Mouse (Mus musculus) hindlimb bud, embryonic 11.5 days (tissue): ENCODE data around the gene Usp2.

Experiments
- DNase-seq: peaks from one replicate; pipeline ENCODE4 v3.0.0-alpha.2; 2012; ENCODE audit warnings: low read depth, low spot score; ENCODE audit errors: extremely low spot score

Usp2 gene

DNA sequence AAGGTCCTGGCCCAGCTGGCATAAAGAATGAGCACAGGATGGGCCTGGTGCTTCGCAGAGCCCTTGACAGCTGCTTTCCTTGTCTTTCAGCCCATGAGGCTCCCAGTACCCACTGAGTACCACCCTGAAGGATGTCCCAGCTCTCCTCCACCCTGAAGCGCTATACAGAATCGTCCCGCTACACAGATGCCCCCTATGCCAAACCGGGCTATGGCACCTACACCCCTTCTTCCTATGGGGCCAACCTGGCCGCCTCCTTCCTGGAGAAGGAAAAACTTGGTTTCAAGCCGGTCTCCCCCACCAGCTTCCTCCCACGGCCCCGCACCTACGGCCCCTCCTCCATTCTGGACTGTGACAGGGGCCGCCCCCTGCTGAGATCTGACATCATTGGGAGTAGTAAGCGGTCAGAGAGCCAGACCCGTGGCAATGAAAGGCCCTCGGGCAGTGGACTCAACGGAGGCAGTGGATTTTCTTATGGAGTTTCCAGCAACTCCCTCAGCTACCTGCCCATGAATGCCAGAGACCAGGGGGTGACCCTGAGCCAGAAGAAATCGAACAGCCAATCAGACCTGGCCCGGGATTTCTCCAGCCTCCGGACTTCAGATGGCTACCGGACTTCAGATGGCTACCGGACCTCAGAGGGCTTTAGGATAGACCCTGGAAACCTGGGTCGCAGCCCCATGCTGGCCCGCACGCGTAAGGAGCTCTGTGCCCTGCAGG, 8.6 kb downstream of the Usp2 start:
- no peak for DNase-seq

DNA sequence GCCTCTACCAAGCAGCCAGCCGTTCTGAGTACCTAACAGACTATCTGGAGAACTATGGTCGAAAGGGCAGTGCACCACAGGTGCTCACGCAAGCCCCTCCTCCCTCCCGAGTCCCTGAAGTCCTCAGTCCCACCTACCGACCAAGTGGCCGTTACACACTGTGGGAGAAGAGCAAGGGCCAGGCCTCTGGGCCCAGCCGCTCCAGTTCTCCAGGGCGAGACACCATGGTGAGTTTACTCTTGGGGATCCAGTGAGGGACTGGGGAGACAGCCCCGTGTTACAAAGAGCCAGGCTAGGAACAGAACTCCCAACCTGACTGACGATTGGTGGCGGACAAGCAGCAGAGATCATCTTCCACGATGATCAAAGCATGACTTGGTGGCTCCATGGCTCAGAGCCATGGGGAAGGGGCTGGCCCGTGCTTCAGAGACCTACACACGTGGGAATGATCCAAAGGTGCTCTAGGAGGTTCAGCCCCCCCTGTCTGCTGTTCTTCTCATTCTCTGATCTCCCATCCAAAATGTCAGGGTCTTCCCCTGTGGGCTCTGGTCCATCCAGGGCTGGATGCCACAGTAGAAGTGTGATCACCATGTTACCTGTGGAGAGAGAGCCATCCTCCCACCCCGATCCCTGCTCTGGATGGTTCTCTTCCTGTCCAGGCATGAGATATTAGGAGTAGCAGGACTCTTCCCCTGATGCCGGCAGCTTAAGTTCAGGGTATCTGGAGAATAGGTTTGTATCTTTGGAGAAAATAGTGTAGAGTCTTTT, 9.4 kb downstream of the Usp2 start:
- no peak for DNase-seq

DNA sequence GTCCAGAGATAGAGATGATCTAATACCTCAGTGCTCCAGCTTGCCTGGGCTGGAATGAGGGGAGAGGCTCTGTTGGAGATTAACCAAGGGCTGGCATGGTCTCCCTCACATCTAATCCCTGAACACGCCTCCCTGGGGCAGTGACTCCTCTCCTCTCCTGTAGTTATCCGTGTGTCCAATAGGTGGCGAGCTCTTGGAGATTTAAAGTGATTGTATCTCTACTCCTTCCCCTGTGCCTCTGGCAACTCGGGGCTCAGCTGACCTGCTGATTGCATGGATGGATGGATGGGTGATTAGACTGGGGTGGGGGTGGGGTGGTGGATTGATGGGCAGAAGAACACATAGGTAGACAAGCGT, 9.9 kb downstream of the Usp2 start:
- no peak for DNase-seq

DNA sequence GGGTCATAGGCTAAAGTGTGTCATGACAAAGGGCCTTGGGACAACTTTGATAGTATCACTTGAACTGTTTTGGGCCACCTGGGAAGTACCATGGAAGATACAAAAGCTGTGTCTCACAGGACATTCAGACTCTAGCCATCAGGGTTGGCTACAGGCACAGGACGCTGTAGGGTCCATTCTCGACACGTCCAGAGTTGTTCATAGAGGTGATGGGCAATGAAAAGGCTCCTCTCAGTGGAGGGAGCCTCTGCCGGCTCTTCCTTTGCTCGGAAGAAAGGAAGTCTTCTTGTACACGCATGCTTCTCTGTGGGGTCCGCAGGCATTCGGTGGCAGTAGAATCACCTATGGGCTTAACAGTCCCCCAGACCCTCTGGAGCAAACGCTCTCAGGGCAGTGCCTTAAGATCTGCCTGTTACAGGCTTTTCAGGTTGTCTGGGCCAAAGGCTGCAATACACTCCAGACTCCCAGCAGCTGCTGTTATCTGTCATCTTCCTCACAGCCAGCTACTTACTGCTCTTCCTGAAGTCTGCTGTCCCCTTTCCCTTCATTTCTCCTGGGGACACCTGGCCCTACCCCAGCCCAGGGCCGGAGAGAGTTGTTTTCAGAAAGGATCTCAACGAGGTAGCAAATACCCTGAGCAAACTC, 10.6 kb downstream of the Usp2 start:
- DNase-seq = no peak

DNA sequence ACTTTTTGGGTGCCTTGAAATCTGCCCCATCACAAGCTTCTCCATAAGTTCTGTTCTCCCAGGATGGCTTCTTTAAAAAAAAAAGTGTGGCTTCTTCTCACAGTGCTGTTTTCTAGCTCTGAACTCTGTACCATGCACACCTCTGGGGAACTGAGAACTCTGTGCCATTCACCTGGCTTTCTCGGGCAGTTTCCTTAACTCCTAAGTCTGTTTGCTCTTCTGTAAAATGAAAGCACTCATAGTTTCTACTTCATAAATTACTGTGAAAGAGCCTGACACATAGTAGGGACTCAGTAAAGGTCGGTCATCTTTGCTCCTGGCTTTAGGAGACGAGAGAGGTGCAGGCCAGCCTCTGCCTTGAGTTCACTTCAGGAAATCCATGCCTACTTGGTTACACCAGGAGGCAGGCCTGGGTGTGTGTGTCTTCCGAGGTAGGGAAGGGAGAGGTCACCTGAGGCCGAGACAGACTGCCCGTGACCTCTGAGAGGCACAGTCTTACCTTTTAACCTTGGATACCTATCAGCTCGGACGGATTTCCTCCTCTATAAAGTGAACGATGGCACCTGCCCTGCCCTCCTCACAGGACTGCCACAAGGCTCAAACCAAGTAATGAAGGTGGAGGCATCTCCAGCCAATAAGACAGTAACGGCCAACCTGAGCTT, 11.4 kb downstream of the Usp2 start:
- no peak for DNase-seq

DNA sequence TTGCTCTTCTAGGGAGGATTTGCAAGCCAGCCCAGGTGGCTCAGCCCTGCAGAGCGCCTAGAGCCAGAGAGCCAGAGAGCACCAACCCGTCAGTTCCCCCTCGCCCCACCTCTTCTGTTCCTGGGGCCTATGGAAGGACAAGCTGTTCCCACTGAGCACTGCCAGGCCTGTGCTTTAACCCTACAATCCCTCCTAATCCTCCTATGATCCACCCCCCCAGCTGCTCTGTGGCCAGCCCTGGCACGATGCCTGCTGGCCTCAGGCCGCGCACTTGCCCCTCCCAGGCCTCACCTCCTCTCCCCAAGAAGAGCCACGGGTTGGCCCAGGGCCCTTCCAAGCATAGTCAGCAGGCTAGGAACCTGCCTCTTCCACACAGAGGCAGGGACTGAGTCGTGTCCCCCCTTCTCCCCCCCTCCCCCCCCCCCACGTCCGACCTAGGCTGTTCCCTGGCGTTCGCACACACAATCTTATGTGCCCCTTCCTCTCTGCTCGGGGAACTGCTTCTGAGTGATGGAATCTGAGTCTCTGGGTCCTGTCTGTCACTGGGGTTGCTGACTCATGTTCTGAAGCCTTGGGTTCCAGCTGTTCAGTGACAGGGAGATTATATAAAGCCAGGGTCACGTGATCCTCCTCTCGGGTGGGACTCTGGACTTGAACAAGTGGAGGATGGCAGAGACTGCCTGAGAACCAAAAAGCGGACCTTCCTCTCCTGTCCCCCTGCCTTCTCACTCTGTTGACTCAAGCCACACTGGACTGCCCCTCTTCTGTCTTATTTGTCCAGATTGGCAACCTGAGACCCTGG, 12.3 kb downstream of the Usp2 start:
- no peak for DNase-seq

DNA sequence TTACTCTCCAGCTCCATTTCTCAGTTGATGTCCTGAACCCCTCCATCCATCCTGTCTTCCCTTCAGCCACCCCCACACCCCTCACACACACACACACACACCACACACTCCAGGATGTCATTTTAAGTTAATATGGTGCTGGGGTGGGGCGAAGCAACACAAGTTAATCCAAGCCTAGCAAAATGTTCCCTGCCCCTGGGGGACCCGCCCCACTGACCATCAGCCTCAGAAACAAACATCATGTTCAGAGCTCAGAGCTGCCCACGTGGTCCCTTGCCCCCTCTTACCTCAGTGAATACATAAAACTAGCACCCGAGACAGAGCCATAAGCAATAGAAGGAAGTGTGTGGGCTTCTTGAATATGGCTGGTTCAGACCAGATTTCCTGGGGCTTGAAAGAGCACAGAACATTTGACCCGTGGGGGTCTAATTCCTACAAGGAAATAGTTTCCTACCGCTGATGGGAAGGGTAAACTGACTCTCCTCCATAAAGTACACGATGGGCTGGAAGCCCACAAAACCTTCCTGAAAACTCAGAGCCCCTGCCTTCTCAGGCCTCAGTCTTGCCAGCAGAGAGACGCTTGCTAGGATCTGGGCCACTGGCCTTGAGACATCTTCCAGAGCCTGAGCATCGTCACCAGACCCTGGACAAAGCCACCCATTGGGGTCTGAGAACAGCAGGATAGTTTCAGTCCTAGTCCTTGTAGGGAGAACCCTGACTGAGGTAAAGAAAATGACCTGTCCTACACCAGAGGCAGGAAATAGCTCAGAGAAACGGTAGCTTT, 13.4 kb downstream of the Usp2 start:
- no peak for DNase-seq

DNA sequence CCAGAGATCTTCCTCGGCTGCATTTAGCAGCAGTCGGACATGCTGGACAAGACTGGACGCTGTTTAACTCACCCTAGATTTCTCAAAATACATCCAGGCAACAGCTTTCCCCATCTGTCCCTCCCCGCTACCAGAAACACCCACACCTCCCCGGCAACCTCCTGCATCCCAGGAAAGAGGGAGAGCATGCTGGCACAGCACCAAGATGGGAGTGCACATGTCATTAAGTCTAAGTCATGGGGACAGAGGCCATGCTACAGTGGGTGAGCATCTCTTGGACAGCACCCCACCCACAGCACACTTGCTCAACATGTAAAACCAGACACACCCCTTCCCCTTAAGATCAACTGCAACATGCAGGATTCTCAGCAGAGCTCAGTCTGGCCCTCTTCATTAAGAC, 14.1 kb downstream of the Usp2 start:
- no peak for DNase-seq

DNA sequence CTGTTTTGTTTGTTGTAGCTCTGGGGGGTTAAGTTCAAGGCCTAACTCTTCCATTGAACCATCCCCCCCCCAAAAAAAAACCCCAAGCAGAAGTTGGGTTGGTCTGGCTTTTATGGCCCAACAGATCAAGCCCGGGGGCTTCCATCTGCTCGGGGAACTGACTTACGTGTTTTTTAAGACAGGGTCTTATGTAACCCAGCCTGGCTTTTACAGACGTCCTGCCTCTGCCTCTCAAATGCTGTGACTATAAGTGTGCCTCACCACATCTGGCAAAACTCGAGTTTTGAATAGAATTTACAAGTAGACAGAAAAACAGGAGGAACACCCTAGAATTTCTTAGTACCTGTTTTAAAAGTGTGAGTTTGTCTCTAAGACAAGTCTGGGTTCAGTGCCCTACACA, 14.8 kb downstream of the Usp2 start:
- no peak for DNase-seq

DNA sequence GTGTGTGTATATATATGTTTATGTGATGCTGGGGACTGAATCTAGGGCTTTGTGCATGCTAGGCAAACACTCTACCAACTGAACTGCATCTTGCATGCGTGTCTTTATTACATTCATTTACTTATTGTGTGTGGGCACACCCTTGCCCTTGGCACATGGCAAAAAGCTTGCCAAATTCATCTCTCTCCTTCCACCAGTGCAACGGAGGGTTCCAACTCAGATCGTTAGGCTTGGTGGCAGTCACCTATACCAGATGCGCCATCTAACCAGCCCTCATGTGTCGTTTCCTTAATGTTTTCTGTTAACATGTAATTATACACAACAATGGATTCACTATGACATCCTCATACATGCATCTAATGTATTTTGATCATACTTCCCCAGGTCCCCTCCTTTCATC, 15.4 kb downstream of the Usp2 start:
- no peak for DNase-seq

DNA sequence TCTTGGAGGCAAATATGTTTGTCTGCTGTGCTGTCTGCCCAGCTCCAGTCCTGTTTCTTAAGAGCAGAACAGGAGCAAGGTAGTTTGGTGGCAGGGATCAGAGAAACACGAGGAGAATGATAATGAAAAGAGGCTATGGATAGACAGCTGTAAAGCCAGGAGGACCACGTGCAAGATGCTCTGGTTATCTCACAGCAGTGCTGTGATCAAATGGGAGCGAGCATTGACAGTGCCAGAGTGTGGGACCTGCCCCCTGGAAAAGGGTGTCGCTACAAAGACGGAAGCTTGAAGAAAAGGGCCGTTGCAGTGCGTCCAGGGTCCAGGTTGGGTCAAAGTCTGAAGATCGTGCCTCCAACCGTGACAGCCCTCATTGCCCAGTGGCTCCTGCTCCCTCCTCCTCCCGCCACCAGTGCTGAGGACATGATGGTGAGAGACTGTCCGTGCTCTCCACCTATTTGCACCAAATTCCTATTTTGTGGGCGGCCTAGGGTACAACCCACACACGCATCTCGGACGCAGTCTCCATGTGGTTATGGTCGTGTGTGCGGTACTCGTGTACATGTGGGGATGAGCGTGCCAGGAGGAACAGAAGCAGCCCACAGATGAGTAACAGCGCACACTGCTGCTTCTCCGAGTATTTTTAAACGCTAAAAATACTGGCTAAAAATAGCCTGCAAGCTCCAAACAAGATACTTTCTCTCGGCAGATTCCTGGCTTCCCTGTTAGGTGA, 16.7 kb downstream of the Usp2 start:
- DNase-seq = no peak

DNA sequence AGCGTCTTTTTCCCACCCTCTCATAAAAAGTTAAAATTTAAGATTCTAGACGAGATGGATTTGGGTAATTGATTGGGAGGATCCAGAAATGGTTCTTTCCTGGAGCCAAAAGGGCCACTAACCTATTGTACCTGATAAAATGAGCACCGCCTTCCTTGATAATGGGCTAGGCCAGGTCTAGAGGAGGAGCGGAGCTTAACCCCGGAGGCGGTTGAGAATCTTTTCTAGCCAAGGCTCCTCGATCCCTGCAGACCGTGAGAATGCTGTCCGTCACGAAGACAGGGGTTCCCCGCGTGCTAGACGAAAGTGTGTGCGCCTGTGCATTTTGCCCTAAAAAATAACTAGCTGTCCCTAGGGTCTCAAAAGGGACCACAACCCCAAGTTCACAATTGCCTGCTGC, 17.4 kb downstream of the Usp2 start:
- no peak for DNase-seq

DNA sequence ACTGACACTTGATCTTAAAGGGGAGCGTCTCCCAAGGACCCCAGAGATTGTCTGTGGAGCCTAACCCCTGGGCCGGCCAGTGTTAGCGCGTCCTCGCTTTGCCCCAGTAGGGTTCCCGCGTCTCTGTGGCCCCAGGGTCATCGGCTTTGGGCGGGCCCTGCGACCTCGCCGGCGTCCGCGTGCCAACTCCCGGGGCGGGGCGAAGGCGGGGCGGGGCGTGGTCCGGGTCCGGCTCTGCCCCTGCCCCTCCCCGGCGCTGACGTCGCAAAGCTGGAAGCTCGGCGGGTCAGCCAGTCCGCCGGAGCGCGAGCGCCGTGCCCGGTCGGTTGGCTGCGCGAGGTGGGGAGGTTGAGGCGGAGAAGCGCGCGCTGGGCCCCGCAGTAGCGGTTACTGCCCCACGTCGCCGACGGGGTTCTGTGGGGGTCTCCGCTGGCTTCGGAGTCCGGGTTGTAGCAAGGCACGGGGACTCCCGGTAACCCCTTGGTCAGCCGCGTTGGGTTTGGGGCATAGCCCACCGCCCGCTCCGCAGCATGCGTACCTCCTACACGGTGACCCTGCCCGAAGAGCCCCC, 17.9 kb downstream of the Usp2 start:
- no peak for DNase-seq

DNA sequence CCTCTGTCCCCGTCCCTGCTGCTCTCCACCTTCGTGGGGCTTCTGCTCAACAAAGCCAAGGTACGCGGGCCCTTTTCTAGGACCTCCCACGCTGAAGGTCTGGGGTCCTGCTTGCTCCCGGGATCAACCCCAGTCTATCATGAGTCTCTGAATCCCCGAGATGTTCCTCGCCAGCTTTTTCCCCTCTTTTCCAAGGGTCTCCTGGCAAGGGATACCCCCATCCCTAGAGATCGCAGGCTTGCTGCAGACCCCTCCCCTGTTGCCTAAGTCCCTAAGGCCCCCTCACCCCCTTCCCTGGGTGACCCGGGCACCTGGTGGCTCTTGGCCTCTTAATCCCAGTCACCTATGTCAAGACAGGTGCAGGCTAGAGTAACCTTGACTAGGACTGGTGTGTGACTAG, 18.5 kb downstream of the Usp2 start:
- no peak for DNase-seq

DNA sequence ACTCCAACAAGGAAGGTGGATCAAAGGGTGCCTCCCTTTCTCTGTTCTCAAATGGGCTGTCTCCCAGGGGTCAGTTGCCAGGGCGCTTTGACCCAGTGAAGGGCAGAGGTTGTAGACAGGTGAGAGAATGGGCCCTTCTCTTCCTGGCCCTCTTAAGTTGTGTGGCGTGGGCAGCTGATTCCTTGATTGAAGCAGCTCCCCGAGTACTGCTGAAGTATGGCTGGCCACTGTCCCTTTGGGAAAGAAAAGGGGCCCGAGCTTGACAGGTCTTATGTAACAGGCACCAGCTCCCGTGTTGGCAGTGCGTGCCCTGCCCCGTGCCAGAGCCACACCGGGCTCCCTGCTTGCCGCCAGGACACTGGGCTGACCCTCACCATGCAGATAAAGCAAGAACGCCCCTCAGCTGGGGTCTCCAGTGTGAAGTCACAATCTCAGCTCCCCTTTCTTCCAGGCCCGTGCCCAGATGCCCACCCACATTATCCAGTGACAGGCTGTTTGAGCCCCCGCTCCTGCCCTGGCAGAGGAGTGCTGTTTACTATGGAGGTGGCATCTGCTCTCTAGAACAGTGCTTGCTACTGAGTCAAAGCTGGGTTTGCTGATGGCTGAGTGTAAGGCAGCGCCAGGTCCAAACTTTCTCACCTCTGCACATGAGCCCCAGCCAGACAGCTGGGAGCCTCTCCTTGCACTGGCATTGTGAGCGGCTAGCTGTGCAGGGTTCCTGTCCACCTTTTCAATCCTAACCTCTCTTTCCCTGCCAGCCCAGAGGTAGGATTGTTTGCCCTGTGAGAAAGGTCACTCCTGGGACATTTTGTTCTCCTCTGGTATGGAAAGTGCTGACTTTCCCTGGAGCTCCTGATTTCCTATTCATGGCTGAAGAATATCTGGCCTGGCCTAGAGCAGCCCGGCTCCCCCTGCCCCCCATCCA, 19.2 kb downstream of the Usp2 start:
- DNase-seq = no peak

DNA sequence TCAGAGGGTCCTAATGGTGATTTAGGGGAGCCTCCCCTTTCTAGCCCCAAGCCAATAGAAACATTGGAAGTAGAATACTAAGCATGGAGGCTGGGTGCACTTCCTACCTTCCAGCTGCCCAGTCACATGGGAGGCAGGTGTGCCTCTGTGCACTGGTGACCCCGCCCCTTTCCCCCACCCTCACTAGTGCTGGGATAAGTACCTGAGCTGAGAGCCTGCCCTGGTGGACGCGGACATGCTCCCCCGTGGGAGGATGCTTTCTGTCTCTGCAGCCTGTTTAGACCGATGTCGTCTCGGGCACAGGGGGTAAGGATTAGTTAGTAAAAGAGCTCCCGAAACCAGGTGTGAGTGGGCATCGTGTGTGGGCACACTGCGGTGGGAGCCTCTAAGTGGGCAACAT, 20.1 kb downstream of the Usp2 start:
- no peak for DNase-seq

DNA sequence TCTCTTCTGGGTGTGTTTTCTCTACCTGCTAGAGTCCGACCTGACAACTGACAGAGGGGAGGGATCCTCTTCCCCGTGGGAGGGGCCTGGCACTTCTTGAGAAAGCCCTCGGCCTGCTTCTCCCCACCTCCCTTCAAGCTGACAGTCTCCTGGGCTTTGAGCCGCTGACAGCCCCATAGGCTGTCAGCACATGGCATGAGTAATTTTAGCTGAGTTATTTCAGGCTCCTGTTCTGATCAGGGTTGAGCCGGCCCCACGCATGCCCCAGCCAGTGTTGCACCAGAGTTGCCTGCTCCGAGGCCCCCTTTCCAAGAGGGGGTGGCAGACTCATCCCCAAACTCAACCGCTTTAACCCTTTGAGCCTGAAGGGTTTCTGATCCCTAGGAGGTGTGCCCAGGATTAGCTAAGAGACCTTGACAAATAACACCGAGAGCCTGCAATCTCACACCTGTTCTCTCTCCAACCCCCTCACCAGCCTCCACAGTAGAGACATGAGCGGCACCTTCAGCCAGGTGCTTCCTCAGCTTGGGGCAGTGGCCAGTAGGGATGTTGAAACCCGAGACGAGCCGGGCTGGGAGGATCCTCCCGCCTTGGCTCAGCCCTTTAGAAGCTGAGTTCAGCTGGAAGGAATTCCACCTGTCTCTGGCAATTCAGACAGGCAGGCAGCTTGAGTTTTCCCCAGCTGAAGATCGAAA, 21.1 kb downstream of the Usp2 start:
- no peak for DNase-seq
